Mouse (Mus musculus) E14TG2a.4 (cell line): Measurements from ENCODE around the gene Zfp827.

Experiments used
- CTCF ChIP-seq: conservative IDR thresholded peaks from 2 replicates; pipeline ENCODE4 v1.5.1; 2014; ENCODE audit warnings: low read length
- POU5F1 ChIP-seq: IDR thresholded peaks from 2 replicates; pipeline ENCODE4 v1.6.1; 2014; ENCODE audit warnings: low read length, borderline replicate concordance

GRCm38 (mm10) chr8:79145210-79145609, 117.0 kb downstream of the Zfp827 start:
- no peak for TF ChIP-seq CTCF
- no peak for TF ChIP-seq POU5F1
